Mouse (Mus musculus): ENCODE data around the gene Gm10961. TPM values are rescaled to one million over a fixed set of nuclear protein-coding genes. Genes with fewer than 3 reads are reported as not detected.

The Gm10961 gene
- polyA plus RNA-seq, 1 experiment from 2014 or later, result not detected

GRCm38 (mm10) chr3:107594662-107595263, 36.4 kb upstream of the Gm10961 start, which contains the start of gene Alx3:
Gene Alx3, plus strand, starts transcription at chr3:107595031.
- H3K4me3 ChIP-seq (ENCODE audit: low read depth, low read length), result peak within 1 kb of the TSS; percentile 40
- H3K36me3 ChIP-seq (ENCODE audit: control insufficient read depth, insufficient read depth, low read length), result no peaks in the 10 kb centered on the region
- H3K4me2 ChIP-seq (ENCODE audit: low read depth, low read length, severe bottlenecking), result peak within 1 kb of the TSS; percentile 69
- H3K9ac ChIP-seq (ENCODE audit: low read length), result peak within 1 kb of the TSS; percentile 47
- peak; percentile 29; the same call in 1 of the 2 replicates for ATAC-seq (replicated peaks; ENCODE audit: low FRiP score)
- peaks cover 69% of the 10 kb centered on the region for H3K27me3 ChIP-seq (ENCODE audit: control insufficient read depth, insufficient read depth, low read length)
- WGBS, result under 1% methylated on average over 30 of the region's 46 CpGs
- DNase-seq (ENCODE audit: low spot score), result peak; percentile 70
- H3K4me1 ChIP-seq (replicated peaks; ENCODE audit: control insufficient read depth, insufficient read depth, low read length), result peaks cover 10% of the 10 kb centered on the region; the same call in 1 of the 2 replicates
- no peaks in the 10 kb centered on the region for H3K9me3 ChIP-seq (ENCODE audit: control insufficient read depth, low read length)
- H3K27ac ChIP-seq (ENCODE audit: low read depth, low read length), result 0 out of 2 replicates have a peak within 1 kb of the TSS, but pooled peaks have one; percentile 25

- ATAC-seq (replicated peaks; ENCODE audit: low FRiP score) (peak; percentile 38), DNase-seq (ENCODE audit: low spot score) (peak; percentile 68)
- H3K4me2 ChIP-seq (ENCODE audit: low read depth, low read length, severe bottlenecking), result peak overlapping the region; percentile 69
- no peaks in the 10 kb centered on the region for H3K36me3 ChIP-seq (ENCODE audit: control insufficient read depth, insufficient read depth, low read length)
- peaks cover 73% of the 10 kb centered on the region for H3K27me3 ChIP-seq (ENCODE audit: control insufficient read depth, insufficient read depth, low read length)
- H3K9me3 ChIP-seq (ENCODE audit: control insufficient read depth, low read length), result no peaks in the 10 kb centered on the region
- H3K27ac ChIP-seq (ENCODE audit: low read depth, low read length), result 0 out of 2 replicates have a peak overlapping the region, but pooled peaks have one; percentile 25
- peak overlapping the region; percentile 40 for H3K4me3 ChIP-seq (ENCODE audit: low read depth, low read length)
- peaks cover 10% of the 10 kb centered on the region; the same call in 1 of the 2 replicates for H3K4me1 ChIP-seq (replicated peaks; ENCODE audit: control insufficient read depth, insufficient read depth, low read length)
- H3K9ac ChIP-seq (ENCODE audit: low read length), result peak overlapping the region; percentile 47
- under 1% methylated on average over 50 of the region's 50 CpGs for WGBS
Observed at GRCm38 (mm10) chr3:107595264-107595937, 35.7 kb upstream of the Gm10961 start.

- H3K27me3 ChIP-seq (ENCODE audit: control insufficient read depth, insufficient read depth, low read length), result peaks cover 75% of the 10 kb centered on the region
- DNase-seq (ENCODE audit: low spot score), result peak; percentile 70
- peak overlapping the region; percentile 40 for H3K4me3 ChIP-seq (ENCODE audit: low read depth, low read length)
- H3K9ac ChIP-seq (ENCODE audit: low read length), result peak overlapping the region; percentile 47; the same call in 1 of the 2 replicates
- H3K27ac ChIP-seq (ENCODE audit: low read depth, low read length), result no peak overlapping the region
- peaks cover 10% of the 10 kb centered on the region; the same call in 1 of the 2 replicates for H3K4me1 ChIP-seq (replicated peaks; ENCODE audit: control insufficient read depth, insufficient read depth, low read length)
- WGBS, result under 1% methylated on average over 34 of the region's 34 CpGs
- H3K4me2 ChIP-seq (ENCODE audit: low read depth, low read length, severe bottlenecking), result peak overlapping the region; percentile 69; the same call in 1 of the 2 replicates
- 0 out of 2 replicates have a peak, but pooled peaks have one; percentile 14 for ATAC-seq (replicated peaks; ENCODE audit: low FRiP score)
- H3K36me3 ChIP-seq (ENCODE audit: control insufficient read depth, insufficient read depth, low read length), result no peaks in the 10 kb centered on the region
- no peaks in the 10 kb centered on the region for H3K9me3 ChIP-seq (ENCODE audit: control insufficient read depth, low read length)
Observed at GRCm38 (mm10) chr3:107595938-107596461, 35.1 kb upstream of the Gm10961 start.

- H3K9me3 ChIP-seq (ENCODE audit: control insufficient read depth, low read length), result no peaks in the 10 kb centered on the region
- peak overlapping the region; percentile 27; the same call in 1 of the 2 replicates for H3K4me2 ChIP-seq (ENCODE audit: low read depth, low read length, severe bottlenecking)
- H3K27ac ChIP-seq (ENCODE audit: low read depth, low read length), result no peak overlapping the region
- no peak overlapping the region for H3K9ac ChIP-seq (ENCODE audit: low read length)
- peaks cover 10% of the 10 kb centered on the region; the same call in 1 of the 2 replicates for H3K4me1 ChIP-seq (replicated peaks; ENCODE audit: control insufficient read depth, insufficient read depth, low read length)
- under 1% methylated on average over 26 of the region's 26 CpGs for WGBS
- peak; percentile 76 for DNase-seq (ENCODE audit: low spot score)
- H3K4me3 ChIP-seq (ENCODE audit: low read depth, low read length), result peak overlapping the region; percentile 40; the same call in 1 of the 2 replicates
- ATAC-seq (replicated peaks; ENCODE audit: low FRiP score), result no peak
- H3K36me3 ChIP-seq (ENCODE audit: control insufficient read depth, insufficient read depth, low read length), result no peaks in the 10 kb centered on the region
- H3K27me3 ChIP-seq (ENCODE audit: control insufficient read depth, insufficient read depth, low read length), result peaks cover 75% of the 10 kb centered on the region
Observed at GRCm38 (mm10) chr3:107596559-107596958, 34.6 kb upstream of the Gm10961 start.

- Histone ChIP-seq H3K4me3 (ENCODE audit: low read depth, low read length) (no peak overlapping the region), H3K9ac (ENCODE audit: low read length) (no peak overlapping the region)
Observed at GRCm38 (mm10) chr3:107597134-107597533, 34.0 kb upstream of the Gm10961 start.

GRCm38 (mm10) chr3:107597586-107598389, 33.3 kb upstream of the Gm10961 start:
- H3K4me2 ChIP-seq (ENCODE audit: low read depth, low read length, severe bottlenecking), result peak overlapping the region; percentile 18; the same call in 1 of the 2 replicates
- ATAC-seq (replicated peaks; ENCODE audit: low FRiP score) (no peak), DNase-seq (ENCODE audit: low spot score) (no peak)
- H3K9ac ChIP-seq (ENCODE audit: low read length), result no peak overlapping the region
- 3% methylated on average over 22 of the region's 22 CpGs for WGBS
- H3K36me3 ChIP-seq (ENCODE audit: control insufficient read depth, insufficient read depth, low read length), result no peaks in the 10 kb centered on the region
- no peak overlapping the region for H3K4me3 ChIP-seq (ENCODE audit: low read depth, low read length)
- H3K4me1 ChIP-seq (replicated peaks; ENCODE audit: control insufficient read depth, insufficient read depth, low read length), result peaks cover 10% of the 10 kb centered on the region; the same call in 1 of the 2 replicates
- no peaks in the 10 kb centered on the region for H3K9me3 ChIP-seq (ENCODE audit: control insufficient read depth, low read length)
- H3K27me3 ChIP-seq (ENCODE audit: control insufficient read depth, insufficient read depth, low read length), result peaks cover 70% of the 10 kb centered on the region
- H3K27ac ChIP-seq (ENCODE audit: low read depth, low read length), result no peak overlapping the region

More at GRCm38 (mm10) chr3:107597134-107597533, 34.0 kb upstream of the Gm10961 start:
- WGBS, result 3% methylated on average over 21 of the region's 24 CpGs
- DNase-seq (ENCODE audit: low spot score) (no peak), ATAC-seq (replicated peaks; ENCODE audit: low FRiP score) (no peak)
- H3K4me2 ChIP-seq (ENCODE audit: low read depth, low read length, severe bottlenecking), result peak overlapping the region; percentile 18; the same call in 1 of the 2 replicates
- peaks cover 10% of the 10 kb centered on the region; the same call in 1 of the 2 replicates for H3K4me1 ChIP-seq (replicated peaks; ENCODE audit: control insufficient read depth, insufficient read depth, low read length)
- no peaks in the 10 kb centered on the region for H3K9me3 ChIP-seq (ENCODE audit: control insufficient read depth, low read length)
- H3K27me3 ChIP-seq (ENCODE audit: control insufficient read depth, insufficient read depth, low read length), result peaks cover 75% of the 10 kb centered on the region
- H3K27ac ChIP-seq (ENCODE audit: low read depth, low read length), result no peak overlapping the region
- no peaks in the 10 kb centered on the region for H3K36me3 ChIP-seq (ENCODE audit: control insufficient read depth, insufficient read depth, low read length)

GRCm38 (mm10) chr3:107600127-107600526, 31.0 kb upstream of the Gm10961 start:
- no peak overlapping the region for H3K9ac ChIP-seq (ENCODE audit: low read length)
- H3K27me3 ChIP-seq (ENCODE audit: control insufficient read depth, insufficient read depth, low read length), result peaks cover 49% of the 10 kb centered on the region
- no peaks in the 10 kb centered on the region for H3K36me3 ChIP-seq (ENCODE audit: control insufficient read depth, insufficient read depth, low read length)
- no peak overlapping the region for H3K4me2 ChIP-seq (ENCODE audit: low read depth, low read length, severe bottlenecking)
- H3K9me3 ChIP-seq (ENCODE audit: control insufficient read depth, low read length), result no peaks in the 10 kb centered on the region
- H3K27ac ChIP-seq (ENCODE audit: low read depth, low read length), result no peak overlapping the region
- no peak for ATAC-seq (replicated peaks; ENCODE audit: low FRiP score)
- 35% methylated on average over 5 of the region's 6 CpGs for WGBS
- no peak for DNase-seq (ENCODE audit: low spot score)
- H3K4me1 ChIP-seq (replicated peaks; ENCODE audit: control insufficient read depth, insufficient read depth, low read length), result peaks cover 6% of the 10 kb centered on the region; the same call in 1 of the 2 replicates
- H3K4me3 ChIP-seq (ENCODE audit: low read depth, low read length), result no peak overlapping the region

GRCm38 (mm10) chr3:107605304-107605703, 25.8 kb upstream of the Gm10961 start:
- 3% methylated on average over 4 of the region's 4 CpGs for WGBS
- Histone ChIP-seq H3K4me3 (ENCODE audit: low read depth, low read length) (no peak overlapping the region), H3K4me1 (replicated peaks; ENCODE audit: control insufficient read depth, insufficient read depth, low read length) (no peaks in the 10 kb centered on the region), H3K36me3 (ENCODE audit: control insufficient read depth, insufficient read depth, low read length) (no peaks in the 10 kb centered on the region), H3K27me3 (ENCODE audit: control insufficient read depth, insufficient read depth, low read length) (peaks cover 2% of the 10 kb centered on the region; the same call in 1 of the 2 replicates), H3K27ac (ENCODE audit: low read depth, low read length) (no peak overlapping the region), H3K4me2 (ENCODE audit: low read depth, low read length, severe bottlenecking) (no peak overlapping the region), H3K9ac (ENCODE audit: low read length) (no peak overlapping the region), H3K9me3 (ENCODE audit: control insufficient read depth, low read length) (no peaks in the 10 kb centered on the region)
- DNase-seq (ENCODE audit: low spot score) (peak; percentile 82), ATAC-seq (replicated peaks; ENCODE audit: low FRiP score) (peak; percentile 42; the same call in 1 of the 2 replicates)
